Mouse (Mus musculus): ENCODE results near the gene Cbarp.

DNA sequence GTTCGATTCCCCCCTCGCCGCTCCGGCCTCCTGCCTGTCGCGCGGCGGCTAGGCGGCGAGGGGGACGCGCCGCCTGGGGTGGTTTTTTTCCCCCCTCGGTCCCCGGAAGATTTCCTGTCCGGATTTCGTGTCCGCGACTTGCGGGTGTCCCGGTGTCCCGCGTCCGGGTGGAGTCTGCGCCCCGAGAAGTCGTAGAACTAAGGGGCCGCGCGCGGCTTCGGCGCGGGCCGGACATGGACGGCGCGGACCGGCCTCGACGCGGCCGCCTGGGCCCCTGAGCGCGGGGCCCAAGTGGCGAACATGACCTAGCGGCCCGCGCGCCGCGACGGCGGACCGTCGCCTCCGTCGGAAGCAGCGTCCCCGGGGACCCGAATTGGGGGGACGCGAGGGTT, 24.7 kb downstream of the Cbarp start:
- TF ChIP-seq CTCF (IDR thresholded peaks at IDR 0.05) (no peak), EP300 (IDR thresholded peaks at IDR 0.05) (no peak)

Data from lung, postnatal 0 days (tissue).